Mouse (Mus musculus) spleen, postnatal 4 days (tissue): ENCODE data around the gene Tmprss4.

Source experiments
- DNase-seq, 2 experiments: peaks; one replicate each; pipeline ENCODE4 v3.0.0; 2022; ENCODE audit warnings: low spot score in 2 of 2

The Tmprss4 gene

DNA sequence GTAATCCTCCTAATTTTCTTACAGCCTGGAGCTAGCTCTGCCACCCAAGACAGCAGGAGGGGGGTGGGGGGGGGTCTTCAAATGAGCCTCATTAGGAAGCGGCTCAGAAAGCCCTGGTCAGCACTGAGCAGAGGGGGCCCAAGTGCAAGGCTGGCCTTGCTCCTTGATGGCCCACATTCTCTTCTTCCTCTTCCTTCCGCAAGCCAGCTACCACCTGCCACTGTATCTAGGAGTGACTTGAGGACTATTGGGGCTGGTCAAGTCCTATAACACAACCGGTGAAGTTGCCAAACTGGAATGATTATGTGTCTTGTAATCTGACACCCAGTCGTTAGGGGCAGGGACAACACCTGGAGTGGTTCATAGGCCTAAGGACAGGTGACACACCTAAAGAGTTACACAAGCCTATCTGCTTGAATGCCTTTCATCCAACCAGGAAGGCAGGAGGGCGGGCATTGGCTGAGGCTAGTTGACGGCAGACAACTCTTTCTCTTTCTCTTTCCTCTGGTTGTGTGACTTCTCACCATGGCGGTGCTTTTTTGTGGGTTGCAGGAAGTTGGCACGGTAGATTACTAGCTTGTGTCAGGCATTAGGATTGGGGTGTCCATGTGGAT, at the start of gene Tmprss4:
TSS of gene Tmprss4 (minus strand) at position 296 of the 614 bp plus-strand sequence.
- no peak for DNase-seq

DNA sequence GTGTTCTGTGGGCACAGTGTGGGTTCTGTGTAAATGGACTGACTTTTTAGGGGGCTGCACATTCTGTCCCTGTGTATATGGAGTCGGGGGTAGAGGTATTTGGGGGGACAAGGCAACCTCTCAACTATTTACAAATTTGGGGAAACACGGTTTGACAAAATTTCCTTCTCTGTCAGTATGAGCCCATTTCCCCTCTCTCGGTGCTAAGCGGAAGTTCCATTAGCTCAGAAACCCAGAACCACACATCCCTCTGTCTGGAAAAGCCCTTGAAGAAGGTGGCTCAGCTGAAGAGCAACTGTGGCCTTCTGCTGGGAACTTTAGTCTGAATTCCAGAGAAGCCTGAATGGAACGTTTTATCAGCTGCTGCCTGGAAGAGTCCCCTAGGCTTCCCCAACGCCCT, 48.5 kb upstream of the Tmprss4 start:
- DNase-seq: no peak

- no peak for DNase-seq
Observed at GRCm38 (mm10) chr9:45251990-45252389, 48.1 kb upstream of the Tmprss4 start.

- no peak for DNase-seq
Observed at GRCm38 (mm10) chr9:45251281-45251680, 47.4 kb upstream of the Tmprss4 start.

DNA sequence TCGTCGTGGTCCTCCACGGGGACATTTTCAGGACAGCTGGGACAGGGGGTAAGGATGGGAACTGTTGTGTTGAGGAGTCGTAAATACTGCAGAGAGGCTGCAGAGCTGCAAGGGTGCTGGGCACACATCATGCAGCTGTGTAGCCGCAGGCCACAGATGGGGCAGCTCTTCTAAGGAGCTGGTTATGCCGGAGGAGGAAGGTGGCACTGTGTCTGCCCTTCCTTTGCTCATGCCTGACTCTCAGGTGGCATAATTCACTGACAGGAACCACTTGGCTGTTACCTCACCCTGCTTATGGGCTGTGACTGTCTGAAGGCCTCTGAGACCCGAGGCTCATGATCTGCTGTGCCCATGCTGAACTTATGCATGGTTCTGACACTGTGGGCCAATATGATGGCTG, 46.4 kb upstream of the Tmprss4 start:
- no peak for DNase-seq

GRCm38 (mm10) chr9:45247536-45247935, 43.6 kb upstream of the Tmprss4 start:
- no peak for DNase-seq

DNA sequence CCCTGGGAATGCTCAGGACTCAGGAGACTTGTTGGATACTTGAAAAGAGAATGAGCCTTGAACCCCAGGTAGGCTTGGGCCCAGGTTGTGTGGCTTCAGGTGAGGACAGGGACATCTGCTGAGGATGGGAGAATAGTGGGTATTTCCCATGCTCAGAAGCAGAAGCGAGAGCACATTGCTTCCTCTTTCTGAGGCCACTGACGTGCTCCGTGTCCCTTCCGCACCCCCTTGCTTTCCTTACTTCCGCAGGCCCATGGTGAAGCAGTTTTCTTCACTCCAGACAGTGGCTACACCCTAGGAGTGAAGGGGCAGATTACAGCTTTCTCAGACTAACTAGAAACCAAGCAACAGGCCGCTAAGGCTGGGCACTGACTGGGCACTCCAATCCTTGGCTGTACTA, 42.2 kb upstream of the Tmprss4 start:
- peak; percentile 56 to 74 for DNase-seq

GRCm38 (mm10) chr9:45245432-45245831, 41.5 kb upstream of the Tmprss4 start:
- DNase-seq: no peak

- DNase-seq: peak; percentile 43 to 68
Observed at GRCm38 (mm10) chr9:45241397-45241796, 37.5 kb upstream of the Tmprss4 start.

DNA sequence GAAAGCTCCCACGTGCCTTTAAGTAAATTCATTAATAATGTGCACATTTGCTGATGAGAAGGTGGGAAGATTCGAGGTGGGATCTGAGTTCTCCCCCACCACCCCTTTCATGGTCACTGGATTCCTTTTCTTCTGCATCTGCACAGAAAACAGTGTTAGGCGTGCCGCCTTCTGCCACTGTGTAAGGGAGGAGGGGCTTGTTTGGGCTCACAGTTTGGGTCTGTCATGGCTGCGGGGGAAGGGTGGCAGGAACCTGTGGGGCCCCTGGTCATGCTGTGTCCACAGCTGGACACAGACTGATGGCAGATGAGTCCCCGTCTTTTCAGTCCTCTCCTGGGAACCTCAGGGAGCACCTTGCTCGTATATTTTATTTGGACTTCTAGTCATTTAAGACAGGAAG, 32.9 kb upstream of the Tmprss4 start:
- DNase-seq: no peak

- DNase-seq: no peak
Observed at GRCm38 (mm10) chr9:45235668-45236227, 31.9 kb upstream of the Tmprss4 start.

- DNase-seq: no peak
Observed at GRCm38 (mm10) chr9:45229359-45229758, 25.5 kb upstream of the Tmprss4 start.

DNA sequence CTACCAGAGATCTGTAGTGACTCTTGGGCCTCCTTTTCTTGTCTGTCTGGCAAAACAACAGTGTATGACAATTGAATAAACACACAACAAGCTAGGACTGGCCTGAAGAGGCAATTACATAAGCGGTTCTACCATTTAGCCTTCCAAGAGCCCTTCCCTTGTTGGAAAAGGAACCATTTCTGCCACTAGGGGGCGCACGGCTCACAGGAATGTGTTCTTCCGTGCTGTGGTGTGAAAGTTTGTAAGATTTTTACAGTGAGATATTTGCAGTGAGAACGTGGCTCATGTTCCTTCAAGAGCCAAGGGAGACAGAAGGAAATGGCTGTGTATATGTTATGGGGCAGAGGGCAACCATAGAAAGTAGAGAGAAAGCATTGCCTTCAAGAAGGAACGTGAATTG, 17.7 kb upstream of the Tmprss4 start:
- DNase-seq: peak; percentile 84 to 97

GRCm38 (mm10) chr9:45219644-45220043, 15.8 kb upstream of the Tmprss4 start:
- DNase-seq: no peak

GRCm38 (mm10) chr9:45215526-45216179, 11.8 kb upstream of the Tmprss4 start:
- DNase-seq: no peak

GRCm38 (mm10) chr9:45212001-45212400, 8.1 kb upstream of the Tmprss4 start:
- no peak for DNase-seq

- DNase-seq: no peak
Observed at GRCm38 (mm10) chr9:45207015-45207743, 3.3 kb upstream of the Tmprss4 start.

GRCm38 (mm10) chr9:45206121-45206520, 2.2 kb upstream of the Tmprss4 start:
- no peak for DNase-seq

DNA sequence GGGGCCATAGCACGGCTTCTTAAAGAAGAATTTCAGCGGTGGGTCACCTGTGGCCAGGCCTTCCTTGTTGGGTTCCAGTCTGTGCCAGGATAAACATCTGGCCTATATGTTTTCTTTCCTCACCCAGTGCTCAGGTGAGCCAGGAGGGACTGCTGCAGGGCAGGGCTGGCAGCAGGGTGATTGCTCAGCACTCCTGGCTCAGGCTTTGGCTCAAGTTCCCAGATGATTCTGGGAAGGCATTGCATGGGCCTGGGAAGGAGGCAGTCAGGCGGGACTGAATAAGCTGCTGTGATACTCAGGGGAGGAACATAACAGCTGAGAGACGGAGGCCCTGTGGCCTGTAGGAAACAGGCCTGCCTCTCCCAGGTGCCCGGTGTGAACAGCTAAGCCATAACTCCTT, 1.3 kb upstream of the Tmprss4 start:
- no peak for DNase-seq

DNA sequence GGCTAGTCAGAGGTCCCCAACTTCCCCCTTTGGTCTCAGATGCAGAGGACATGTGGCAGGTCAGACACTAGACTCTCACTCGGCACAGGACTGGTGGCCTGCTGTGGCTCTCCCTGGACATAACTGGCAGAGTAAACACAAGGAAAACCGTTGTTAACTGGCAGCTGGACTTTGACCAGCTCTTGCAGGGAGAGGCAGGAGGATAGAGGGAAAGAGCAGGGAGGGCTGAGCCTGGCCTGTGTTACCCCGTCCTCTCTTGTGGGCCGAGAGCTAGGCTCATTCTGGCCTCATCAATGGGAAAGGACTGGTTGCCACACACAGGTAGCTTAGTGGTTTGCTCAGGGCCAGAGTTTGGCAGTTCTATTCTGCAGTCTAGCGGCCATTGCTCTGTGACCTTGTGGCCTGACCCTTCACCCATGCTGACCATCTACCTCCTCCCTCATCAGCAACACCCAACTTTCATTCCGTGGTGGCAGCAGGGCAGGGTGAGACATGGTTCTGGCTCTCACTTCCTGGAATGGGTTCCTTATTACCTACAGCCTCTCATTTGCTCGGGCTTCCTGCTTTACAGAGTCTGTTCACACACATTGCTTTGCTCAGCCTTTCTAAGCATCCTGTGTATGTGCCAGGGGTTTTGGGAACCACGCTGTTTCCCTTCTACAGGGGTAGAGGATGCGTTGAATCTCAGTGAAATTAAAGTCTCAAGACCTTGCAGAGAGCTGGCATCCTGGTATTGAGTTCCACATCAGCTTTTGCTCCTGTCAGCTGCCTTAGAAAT, 1.7 kb downstream of the Tmprss4 start:
- no peak for DNase-seq

GRCm38 (mm10) chr9:45201319-45201947, 2.5 kb downstream of the Tmprss4 start:
- no peak for DNase-seq
